Comparison of ENCODE assay signal across 9 mouse cellular contexts in genomic region chr2:155979328-155979991, GRCm38 (mm10). TPM values are rescaled to one million over a fixed set of nuclear protein-coding genes. Genes with fewer than 3 reads are reported as not detected.
DNase-seq lines count a peak whose midpoint lies in the region; ATAC-seq and TF ChIP-seq lines count a peak whose summit lies in the region.
"Had no signal": no experiment of that assay in that cellular context is flagged by ENCODE, and none has a peak within 500 bp of the region (broad histone marks: within the 10 kb centered on the region; RNA-seq: fewer than 3 reads in every experiment).

No protein-coding gene starts in this region.

- TF ChIP-seq CTCF in hindbrain, postnatal 0 days (IDR thresholded peaks at IDR 0.05; ENCODE audit: low read depth), result no peak
- TF ChIP-seq CTCF in midbrain, postnatal 0 days (IDR thresholded peaks at IDR 0.05), result no peak

- no peaks in the 10 kb centered on the region for H3K9me3 ChIP-seq in heart, embryonic 14.5 days (ENCODE audit: control insufficient read depth, low read length)
- H3K9me3 ChIP-seq in liver, embryonic 12.5 days (replicated peaks), result no peaks in the 10 kb centered on the region
- no peaks in the 10 kb centered on the region for H3K9me3 ChIP-seq in hindbrain, postnatal 0 days (ENCODE audit: low read length)
- H3K9me3 ChIP-seq in midbrain, postnatal 0 days (ENCODE audit: low read length), result no peaks in the 10 kb centered on the region

- no peaks in the 10 kb centered on the region for H3K27me3 ChIP-seq in heart, embryonic 14.5 days (ENCODE audit: control insufficient read depth, insufficient read depth, low read length)
- H3K27me3 ChIP-seq in liver, embryonic 12.5 days (replicated peaks), result no peaks in the 10 kb centered on the region
- H3K27me3 ChIP-seq in hindbrain, postnatal 0 days (ENCODE audit: insufficient read depth, low read length), result no peaks in the 10 kb centered on the region
- no peaks in the 10 kb centered on the region for H3K27me3 ChIP-seq in midbrain, postnatal 0 days (ENCODE audit: insufficient read depth, low read length)

- no peak for ATAC-seq in heart, embryonic 14.5 days (ENCODE audit: insufficient number of reproducible peaks, insufficient read depth, low FRiP score, low read depth)
- ATAC-seq in liver, embryonic 12.5 days, result peak; percentile 51; the same call in 1 of the 2 replicates
- ATAC-seq in hindbrain, postnatal 0 days, result no peak
- ATAC-seq in midbrain, postnatal 0 days (ENCODE audit: low FRiP score), result no peak

- 64% methylated on average over 5 of the region's 5 CpGs for WGBS in heart, embryonic 14.5 days
- 36% methylated on average over 5 of the region's 5 CpGs for WGBS in liver, embryonic 12.5 days (ENCODE audit: insufficient replicate concordance)
- WGBS in hindbrain, postnatal 0 days, result 93% methylated on average over 5 of the region's 5 CpGs
- WGBS in midbrain, postnatal 0 days, result 88% methylated on average over 5 of the region's 5 CpGs

- H3K4me1 ChIP-seq in heart, embryonic 14.5 days (ENCODE audit: control insufficient read depth in 2 of 2, insufficient read depth in 2 of 2, low read length in 2 of 2), result no peaks in the 10 kb centered on the region
- 0 out of 2 replicates have a peak, but pooled peaks cover 8% of the 10 kb centered on the region for H3K4me1 ChIP-seq in liver, embryonic 12.5 days
- H3K4me1 ChIP-seq in hindbrain, postnatal 0 days (ENCODE audit: insufficient read depth, low read length), result no peaks in the 10 kb centered on the region
- no peaks in the 10 kb centered on the region for H3K4me1 ChIP-seq in midbrain, postnatal 0 days (ENCODE audit: insufficient read depth, low read length)

- DNase-seq in NIH3T3 (ENCODE audit: low read depth), result peak; percentile 57
- DNase-seq in spleen, adult 12 weeks (ENCODE audit: low spot score), result peak; percentile 40
- no peak for DNase-seq in ovary, adult 18-20 months (ENCODE audit: low spot score)
- DNase-seq in hindbrain, postnatal 0 days (ENCODE audit: low spot score), result no peak
- DNase-seq in midbrain, postnatal 0 days (ENCODE audit: low spot score), result no peak
- no peak for DNase-seq in layer of hippocampus, adult 18-20 months (ENCODE audit: low spot score in 2 of 2)

- H3K27ac ChIP-seq in heart, embryonic 14.5 days (replicated peaks in 1 of 2; ENCODE audit: control insufficient read depth in 1 of 2, insufficient read depth in 1 of 2, low read depth in 2 of 2, low read length in 2 of 2), result 0 out of 4 replicates have a peak overlapping the region, but pooled peaks have one; percentile 32 to 45
- peak overlapping the region; percentile 64; the same call in 1 of the 2 replicates for H3K27ac ChIP-seq in liver, embryonic 12.5 days
- H3K27ac ChIP-seq in hindbrain, postnatal 0 days, result no peak overlapping the region
- no peak overlapping the region for H3K27ac ChIP-seq in midbrain, postnatal 0 days (ENCODE audit: low read depth, low read length)

- H3K9ac ChIP-seq in heart, embryonic 14.5 days (ENCODE audit: low read length), result no peak overlapping the region
- H3K9ac ChIP-seq in liver, embryonic 12.5 days, result peak overlapping the region; percentile 15; the same call in 1 of the 2 replicates
- no peak overlapping the region for H3K9ac ChIP-seq in hindbrain, postnatal 0 days (replicated peaks; ENCODE audit: low read length)
- no peak overlapping the region for H3K9ac ChIP-seq in midbrain, postnatal 0 days (replicated peaks; ENCODE audit: low read length, poor library complexity, severe bottlenecking)

- no peak overlapping the region for H3K4me2 ChIP-seq in heart, embryonic 14.5 days (ENCODE audit: low read length)
- peak overlapping the region; percentile 10; the same call in 1 of the 2 replicates for H3K4me2 ChIP-seq in liver, embryonic 12.5 days
- H3K4me2 ChIP-seq in hindbrain, postnatal 0 days (ENCODE audit: low read depth, low read length), result no peak overlapping the region
- no peak overlapping the region for H3K4me2 ChIP-seq in midbrain, postnatal 0 days (ENCODE audit: low read depth, low read length, poor library complexity, severe bottlenecking)

- H3K36me3 ChIP-seq in heart, embryonic 14.5 days (ENCODE audit: control insufficient read depth, insufficient read depth, low read length), result peaks cover 95% of the 10 kb centered on the region
- peaks cover 91% of the 10 kb centered on the region for H3K36me3 ChIP-seq in liver, embryonic 12.5 days
- peaks cover 77% of the 10 kb centered on the region for H3K36me3 ChIP-seq in hindbrain, postnatal 0 days (ENCODE audit: insufficient read depth, low read length)
- peaks cover 61% of the 10 kb centered on the region for H3K36me3 ChIP-seq in midbrain, postnatal 0 days (ENCODE audit: insufficient read depth, low read length)

- no peak overlapping the region for H3K4me3 ChIP-seq in heart, embryonic 14.5 days (ENCODE audit: control insufficient read depth in 1 of 2, insufficient read depth in 1 of 2, low read depth in 1 of 2, low read length in 2 of 2)
- H3K4me3 ChIP-seq in liver, embryonic 12.5 days, result no peak overlapping the region
- H3K4me3 ChIP-seq in hindbrain, postnatal 0 days (ENCODE audit: low read length), result no peak overlapping the region
- no peak overlapping the region for H3K4me3 ChIP-seq in midbrain, postnatal 0 days (ENCODE audit: low read depth, low read length)

RNA-seq across cellular contexts. Expression of gene Cep250, which starts 23.2 kb away (rescaled TPM):
- polyA plus RNA-seq in heart, embryonic 14.5 days (2014; fragmentation: Nextera tagmentation; extraction: Ambion mirVana), result 6.9 and 7.2 TPM in 2 replicates
- 20.7 and 21.4 TPM in 2 replicates for polyA plus RNA-seq in liver, embryonic 12.5 days (2016; fragmentation: Nextera tagmentation; extraction: Ambion mirVana)
- 20.8 and 24.9 TPM in 2 replicates for total RNA-seq in hindbrain, postnatal 0 days (2014; rRNA removed)
- 11.9 and 13.1 TPM in 2 replicates for polyA plus RNA-seq in hindbrain, postnatal 0 days (2015; fragmentation: Nextera tagmentation; extraction: Ambion mirVana)
- 14.1 and 19.2 TPM in 2 replicates for total RNA-seq in midbrain, postnatal 0 days (2014; rRNA removed)
- polyA plus RNA-seq in midbrain, postnatal 0 days (2015; fragmentation: Nextera tagmentation; extraction: Ambion mirVana), result 8.7 and 10.1 TPM in 2 replicates
- 10 to 100 TPM; 18.8 to 21.7 TPM for total RNA-seq in layer of hippocampus, adult 18-20 months (2021)

RNA-seq across cellular contexts. Expression of gene 6430550D23Rik, which starts 28.3 kb away (rescaled TPM):
- 0.47 and 1.7 TPM in 2 replicates for polyA plus RNA-seq in heart, embryonic 14.5 days (2014; fragmentation: Nextera tagmentation; extraction: Ambion mirVana)
- polyA plus RNA-seq in liver, embryonic 12.5 days (2016; fragmentation: Nextera tagmentation; extraction: Ambion mirVana), result 1.3 and 1.6 TPM in 2 replicates
- total RNA-seq in hindbrain, postnatal 0 days (2014; rRNA removed), result 0.50 and 1.3 TPM in 2 replicates
- polyA plus RNA-seq in hindbrain, postnatal 0 days (2015; fragmentation: Nextera tagmentation; extraction: Ambion mirVana), result 0.97 and 1.4 TPM in 2 replicates
- total RNA-seq in midbrain, postnatal 0 days (2014; rRNA removed), result 0.44 and 1.0 TPM in 2 replicates
- polyA plus RNA-seq in midbrain, postnatal 0 days (2015; fragmentation: Nextera tagmentation; extraction: Ambion mirVana), result 0.27 and 0.75 TPM in 2 replicates
- 1 to 10 TPM; 1.4 to 1.5 TPM for total RNA-seq in layer of hippocampus, adult 18-20 months (2021)

RNA-seq across cellular contexts. Expression of gene Ergic3, which starts 28.4 kb away (rescaled TPM):
- 169 and 188 TPM in 2 replicates for polyA plus RNA-seq in heart, embryonic 14.5 days (2014; fragmentation: Nextera tagmentation; extraction: Ambion mirVana)
- polyA plus RNA-seq in liver, embryonic 12.5 days (2016; fragmentation: Nextera tagmentation; extraction: Ambion mirVana), result 100 and 104 TPM in 2 replicates
- 288 and 352 TPM in 2 replicates for total RNA-seq in hindbrain, postnatal 0 days (2014; rRNA removed)
- 430 and 472 TPM in 2 replicates for polyA plus RNA-seq in hindbrain, postnatal 0 days (2015; fragmentation: Nextera tagmentation; extraction: Ambion mirVana)
- 280 and 284 TPM in 2 replicates for total RNA-seq in midbrain, postnatal 0 days (2014; rRNA removed)
- 467 and 547 TPM in 2 replicates for polyA plus RNA-seq in midbrain, postnatal 0 days (2015; fragmentation: Nextera tagmentation; extraction: Ambion mirVana)
- total RNA-seq in layer of hippocampus, adult 18-20 months (2021), result 100 to 1,000 TPM; 214 to 229 TPM

RNA-seq across cellular contexts. Expression of gene Gdf5, which starts 34.3 kb away (rescaled TPM):
- polyA plus RNA-seq in heart, embryonic 14.5 days (2014; fragmentation: Nextera tagmentation; extraction: Ambion mirVana), result 0.27 and 0.44 TPM in 2 replicates
- polyA plus RNA-seq in liver, embryonic 12.5 days (2016; fragmentation: Nextera tagmentation; extraction: Ambion mirVana), result 0.07 and 0.23 TPM in 2 replicates
- total RNA-seq in hindbrain, postnatal 0 days (2014; rRNA removed), result 1.3 and 3.4 TPM in 2 replicates
- polyA plus RNA-seq in hindbrain, postnatal 0 days (2015; fragmentation: Nextera tagmentation; extraction: Ambion mirVana), result 0.95 and 1.3 TPM in 2 replicates
- total RNA-seq in midbrain, postnatal 0 days (2014; rRNA removed), result 1.5 and 2.0 TPM in 2 replicates
- polyA plus RNA-seq in midbrain, postnatal 0 days (2015; fragmentation: Nextera tagmentation; extraction: Ambion mirVana), result 0.69 and 1.2 TPM in 2 replicates
- total RNA-seq in layer of hippocampus, adult 18-20 months (2021), result under 1 TPM; 0.12 to 0.13 TPM

RNA-seq across cellular contexts. Expression of gene Gm15557, which starts 38.9 kb away (rescaled TPM):
- not detected in 2 replicates for polyA plus RNA-seq in heart, embryonic 14.5 days (2014; fragmentation: Nextera tagmentation; extraction: Ambion mirVana)
- not detected in 2 replicates for polyA plus RNA-seq in liver, embryonic 12.5 days (2016; fragmentation: Nextera tagmentation; extraction: Ambion mirVana)
- total RNA-seq in hindbrain, postnatal 0 days (2014; rRNA removed), result not detected in 2 replicates
- not detected in 2 replicates for polyA plus RNA-seq in hindbrain, postnatal 0 days (2015; fragmentation: Nextera tagmentation; extraction: Ambion mirVana)
- total RNA-seq in midbrain, postnatal 0 days (2014; rRNA removed), result not detected in 2 replicates
- polyA plus RNA-seq in midbrain, postnatal 0 days (2015; fragmentation: Nextera tagmentation; extraction: Ambion mirVana), result not detected in 2 replicates
- total RNA-seq in layer of hippocampus, adult 18-20 months (2021), result not detected
- polyA plus RNA-seq: embryonic facial prominence, embryonic 11.5 days had no signal

Comparison
In these comparisons a context has a peak if more than half of its experiments do, and no peak if none do; other contexts are left out.
1. DNase-seq: peak in NIH3T3 (single experiment) and spleen, adult 12 weeks (single experiment); none in ovary, adult 18-20 months (single experiment), hindbrain, postnatal 0 days (single experiment), midbrain, postnatal 0 days (single experiment) and layer of hippocampus, adult 18-20 months (0 of 2).
2. H3K27ac ChIP-seq: peak in heart, embryonic 14.5 days (2 of 2) and liver, embryonic 12.5 days (single experiment); none in hindbrain, postnatal 0 days (single experiment) and midbrain, postnatal 0 days (single experiment).